Mouse (Mus musculus): ENCODE results near the gene Slc24a3.

DNA sequence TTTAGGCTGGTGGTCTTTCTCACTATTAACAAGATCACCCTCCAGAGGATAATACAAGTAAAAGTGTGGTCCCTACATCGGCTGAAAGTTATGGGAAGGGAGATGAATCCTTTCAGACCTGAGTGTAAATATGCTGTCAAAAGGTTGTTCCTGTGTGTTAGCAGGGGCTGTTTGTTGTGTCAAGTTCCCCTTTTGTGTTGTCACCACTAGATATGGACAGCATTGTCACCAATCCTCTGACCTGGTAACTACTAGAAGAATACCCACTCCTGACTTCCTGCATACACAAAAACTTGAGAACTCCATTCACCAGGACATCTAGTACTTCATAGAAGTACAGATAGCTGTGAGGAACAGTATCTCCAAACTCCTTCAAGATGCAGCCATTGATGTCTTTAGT lies 93.0 kb downstream of the Slc24a3 start:
- TF ChIP-seq CTCF (IDR thresholded peaks at IDR 0.05; ENCODE audit: low read depth, low read length) (no peak), POLR2A (IDR thresholded peaks at IDR 0.05; ENCODE audit: extremely low read depth, insufficient read depth, low read length) (no peak)

Data from liver, adult 2 months (tissue).